Mouse (Mus musculus) cerebellum, postnatal 4 days (tissue): ENCODE data around the gene Mvb12a.
A peak's percentile ranks its signal among the peaks of the same experiment; 100 is the strongest.

Experiments
- DNase-seq, 2 experiments: peaks; one replicate each; pipeline ENCODE4 v3.0.0; 2022; ENCODE audit warnings: low spot score in 2 of 2, mixed read lengths in 1 of 2

Mvb12a gene

DNA sequence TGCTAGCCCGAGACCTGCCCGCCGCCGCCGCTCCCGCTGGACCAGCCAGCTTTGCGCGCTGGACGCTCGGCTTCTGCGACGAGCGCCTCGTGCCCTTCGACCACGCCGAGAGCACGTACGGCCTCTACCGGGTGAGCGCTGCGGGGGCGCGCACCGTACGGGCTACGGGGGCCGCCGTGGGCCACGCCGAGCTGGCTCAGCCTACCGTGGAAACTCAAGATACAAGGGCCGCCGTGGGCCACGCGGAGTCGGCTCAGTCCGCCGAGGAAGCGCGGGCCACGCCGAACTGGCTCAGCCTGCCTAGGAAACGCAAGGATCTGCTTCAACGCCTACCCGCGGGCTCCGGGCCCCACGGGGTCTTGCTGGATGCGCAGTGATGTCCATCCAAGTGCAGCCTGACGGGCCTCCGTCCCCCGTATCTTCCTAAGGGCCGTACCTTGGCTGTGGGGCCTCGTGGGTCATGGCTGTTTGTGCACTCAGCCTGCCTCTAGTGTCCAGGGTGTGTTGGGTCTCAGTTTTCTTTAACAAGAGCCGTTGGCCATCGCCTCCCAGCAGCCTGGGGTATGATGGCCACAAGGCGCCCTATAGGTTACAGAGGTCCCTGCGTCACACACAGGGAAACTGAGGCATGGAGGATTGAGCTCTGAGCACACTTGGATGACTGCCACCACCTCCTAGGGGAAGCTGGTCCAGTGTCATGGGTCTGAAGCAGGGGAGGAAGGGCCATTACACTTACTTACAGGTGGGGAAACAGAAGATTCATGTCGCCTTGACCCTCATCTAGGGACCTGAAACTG is 49.9 kb downstream of the Mvb12a start:
- peak in 1 of 2 experiments; percentile 75 for DNase-seq

DNA sequence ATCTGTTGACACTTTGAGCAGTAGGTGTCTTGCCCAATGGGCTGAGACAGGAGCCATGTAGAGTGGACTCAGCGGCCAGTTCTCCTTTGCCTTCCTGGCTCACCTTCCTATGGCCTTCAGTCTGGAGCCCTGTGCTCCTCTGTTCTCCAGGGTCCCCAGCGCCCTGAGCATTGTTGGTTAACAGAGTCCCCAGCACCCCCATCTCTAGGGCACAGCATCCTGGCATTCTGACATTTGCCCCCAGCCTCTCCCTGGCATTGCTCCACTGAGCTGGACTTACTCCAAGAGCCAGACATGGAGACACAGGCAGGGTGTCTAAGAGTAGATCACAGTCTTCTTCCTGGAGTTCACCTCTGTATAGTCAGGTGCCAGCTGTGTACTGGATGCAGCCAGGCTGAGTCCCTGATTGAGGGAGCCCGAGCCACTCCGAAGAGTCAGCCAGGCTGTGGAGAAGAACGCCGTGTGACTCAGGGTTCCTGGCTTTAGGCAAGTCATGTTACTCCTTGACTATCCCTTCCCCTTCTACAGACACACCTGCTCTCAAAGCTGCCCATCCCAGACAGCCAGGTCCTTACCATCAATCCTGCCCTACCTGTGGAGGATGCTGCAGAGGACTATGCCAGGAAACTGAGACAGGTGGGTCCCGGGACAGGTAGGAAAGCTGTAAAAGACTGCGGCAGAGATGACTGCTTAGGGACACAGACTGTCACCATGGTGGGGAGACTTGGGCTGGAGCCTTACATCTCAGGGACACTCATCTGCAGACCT is 51.0 kb downstream of the Mvb12a start:
- DNase-seq = no peak

DNA sequence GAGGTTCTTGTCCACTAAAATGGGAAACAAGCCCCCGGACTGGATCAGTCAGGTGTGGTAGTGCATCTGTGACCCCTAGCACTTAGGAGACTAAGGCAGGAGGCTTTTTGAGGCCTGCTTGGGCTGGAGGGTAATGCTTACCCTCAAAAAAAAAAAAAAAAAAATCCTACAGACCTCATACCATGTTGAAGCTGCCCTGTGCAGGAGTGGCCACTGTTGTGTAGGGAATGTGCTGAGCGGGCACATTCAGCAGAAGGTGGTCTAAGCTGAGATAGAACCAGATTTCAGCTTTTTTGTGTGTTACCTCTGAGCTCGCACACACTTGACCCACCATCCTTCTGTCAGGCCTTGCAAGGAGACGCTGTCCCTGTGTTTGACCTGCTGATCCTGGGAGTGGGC is 51.6 kb downstream of the Mvb12a start:
- DNase-seq = no peak

DNA sequence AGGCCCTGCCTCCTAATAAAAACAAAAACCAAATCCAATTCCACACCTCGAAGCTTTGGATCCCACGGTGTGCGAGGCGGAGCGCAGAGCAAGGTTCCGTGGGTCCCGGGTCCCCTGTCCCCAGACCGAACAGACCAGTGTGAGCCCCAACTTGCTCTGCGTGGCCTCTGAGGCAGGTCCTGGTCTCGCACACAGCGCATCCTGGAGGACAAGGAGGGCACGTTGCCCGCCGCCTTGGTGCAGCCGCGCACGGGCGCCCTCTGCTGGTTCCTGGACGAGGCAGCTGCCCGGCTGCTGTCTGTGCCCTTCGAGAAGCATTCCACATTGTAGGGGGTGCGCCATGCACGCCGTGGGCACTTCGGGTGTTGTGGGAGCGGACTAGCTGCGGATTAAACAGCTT is 53.1 kb downstream of the Mvb12a start:
- DNase-seq = peak; percentile 89 to 95

DNA sequence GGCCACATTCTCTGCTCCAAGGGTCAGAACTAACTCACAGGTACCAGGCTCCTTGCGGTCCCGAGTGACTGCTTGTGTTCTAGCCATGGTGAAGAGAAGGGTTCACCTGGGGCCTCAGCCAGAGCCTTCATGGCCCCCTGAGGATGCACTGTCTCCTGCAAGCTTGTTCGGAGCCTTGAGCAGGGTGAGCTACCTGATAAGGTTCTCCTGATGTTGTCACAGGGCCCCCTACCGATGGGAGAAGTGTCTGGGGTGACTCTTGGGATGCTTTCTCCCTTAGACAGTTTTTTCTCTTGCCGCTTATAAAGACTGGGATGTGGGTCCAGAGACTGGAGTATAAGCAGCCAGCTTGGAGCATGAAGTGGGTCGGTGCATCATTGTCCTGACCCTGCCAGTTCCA is 53.7 kb downstream of the Mvb12a start:
- DNase-seq = no peak

DNA sequence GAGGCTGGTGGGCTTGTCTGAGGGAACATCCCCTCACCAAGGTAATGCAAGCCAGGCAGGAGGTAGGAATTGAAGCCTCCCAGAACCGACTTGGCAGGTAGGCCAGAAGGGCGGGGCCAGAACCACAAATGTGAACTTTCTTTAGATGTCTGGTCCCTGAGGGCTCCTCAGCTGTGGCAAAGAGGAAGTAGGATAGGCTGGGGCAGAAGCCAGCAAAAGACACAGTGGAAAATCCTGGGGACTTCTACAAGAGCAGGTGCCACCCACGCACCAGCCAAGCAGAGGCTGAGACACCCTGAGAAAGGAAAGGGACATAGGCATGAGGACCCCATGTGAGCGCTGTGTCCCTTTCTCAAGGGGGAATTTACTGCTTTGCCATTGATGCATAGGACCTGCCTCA is 54.1 kb downstream of the Mvb12a start:
- DNase-seq = no peak

DNA sequence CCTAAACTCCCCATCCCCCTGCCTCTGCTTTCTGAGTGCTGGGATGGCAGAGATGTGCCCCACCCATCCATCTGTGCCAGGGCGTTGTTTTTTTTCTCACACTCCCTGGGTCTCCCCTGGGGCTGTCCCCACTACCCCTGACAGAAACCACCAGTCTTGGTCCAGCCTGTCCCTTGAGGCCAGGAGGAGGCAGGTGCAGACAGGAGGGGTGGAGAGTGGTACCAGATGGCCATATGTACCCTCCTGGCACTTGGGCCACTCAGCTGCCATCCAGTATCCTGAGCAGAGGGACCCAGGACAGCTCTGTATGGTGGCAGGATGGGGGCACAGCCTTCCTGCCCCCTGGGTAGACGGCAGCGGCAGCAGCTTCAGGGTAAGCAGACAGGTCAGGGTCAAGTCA is 54.7 kb downstream of the Mvb12a start, which contains the start of gene Fam129c:
Gene Fam129c (plus strand): TSS at position 198 of the 400 bp plus-strand sequence.
- DNase-seq = no peak
